Mouse (Mus musculus) liver, adult 2 months (tissue): ENCODE results near the gene Bcl2l15. TPM values are rescaled to one million over a fixed set of nuclear protein-coding genes. Genes with fewer than 3 reads are reported as not detected.

Experiments
- DNase-seq: peaks from one replicate; pipeline ENCODE4 v3.0.0-alpha.2; 2011; ENCODE audit warnings: low read depth, low spot score; ENCODE audit errors: extremely low read depth
- H3K27ac ChIP-seq: fragments of 200-500 bp; replicated peaks from 2 replicates; pipeline ENCODE4 v1.5.1; 2012; ENCODE audit warnings: low read depth, mild to moderate bottlenecking, control low read depth, inconsistent platforms, low read length; ENCODE audit not compliant: insufficient read depth
- H3K27me3 ChIP-seq: fragments of 200-500 bp; 2 replicates; pipeline ENCODE4 v1.6.1; 2012; ENCODE audit warnings: mild to moderate bottlenecking, moderate library complexity, low read length, inconsistent platforms; ENCODE audit not compliant: control insufficient read depth, insufficient read depth
- H3K36me3 ChIP-seq: fragments of 200-500 bp; 2 replicates; pipeline ENCODE4 v1.6.1; 2012; ENCODE audit warnings: low read length, inconsistent platforms; ENCODE audit not compliant: control insufficient read depth, insufficient read depth
- H3K4me1 ChIP-seq: fragments of 200-500 bp; 2 replicates; pipeline ENCODE4 v1.6.1; 2011; ENCODE audit warnings: low read length; ENCODE audit not compliant: control insufficient read depth, insufficient read depth
- H3K4me3 ChIP-seq: fragments of 200-500 bp; 2 replicates; pipeline ENCODE4 v1.5.1; 2011; ENCODE audit warnings: low read depth, mild to moderate bottlenecking, control low read depth, low read length, moderate library complexity; ENCODE audit not compliant: insufficient read depth
- H3K79me2 ChIP-seq: fragments of 200-500 bp; 2 replicates; pipeline ENCODE4 v1.6.1; 2012; ENCODE audit warnings: inconsistent platforms, mild to moderate bottlenecking, low read length, moderate library complexity; ENCODE audit not compliant: control insufficient read depth, insufficient read depth
- H3K9ac ChIP-seq: fragments of 200-500 bp; 2 replicates; pipeline ENCODE4 v1.6.1; 2012; ENCODE audit warnings: low read depth, mild to moderate bottlenecking, control low read depth, inconsistent platforms, low read length
- CTCF ChIP-seq: fragments of 200-500 bp; IDR thresholded peaks from 2 replicates; pipeline ENCODE4 v1.5.1; 2011; ENCODE audit warnings: low read depth, low read length, control low read depth
- POLR2A ChIP-seq: fragments of 200-500 bp; IDR thresholded peaks from 2 replicates; pipeline ENCODE4 v1.6.1; 2011; ENCODE audit warnings: low read length, control low read depth; ENCODE audit not compliant: insufficient read depth; ENCODE audit errors: extremely low read depth
- WGBS: fragments of 180-500 bp; shearing (Covaris S2); methylation state at CpG from one replicate; pipeline ENCODE4 v1.1.7; 2018; 5-methylcytosine and 5-hydroxymethylcytosine counted together
- polyA plus RNA-seq: library from polyadenylated mRNA; depleted of rRNA; stranded (reverse); fragments of >200 nt; gene quantifications from 2 replicates; pipeline ENCODE4 v1.2.3, GENCODE M21; 2012; rRNA removed
- total RNA-seq: library from RNA; depleted of rRNA; stranded (reverse); fragments of >200 nt; gene quantifications from 2 replicates; pipeline ENCODE4 v1.2.3, GENCODE M21; 2014; rRNA removed

Bcl2l15 gene
- total and polyA plus RNA-seq, 2 experiments = not detected

- peak; percentile 50 for DNase-seq
- H3K4me3 ChIP-seq = no peak overlapping the region
Observed at GRCm38 (mm10) chr3:103887581-103887980, 55.2 kb downstream of the Bcl2l15 start.

GRCm38 (mm10) chr3:103893374-103893773, 61.0 kb downstream of the Bcl2l15 start:
- Histone ChIP-seq H3K4me1 (no peaks in the 10 kb centered on the region), H3K27ac (no peak overlapping the region), H3K4me3 (no peak overlapping the region), H3K79me2 (no peaks in the 10 kb centered on the region), H3K36me3 (no peaks in the 10 kb centered on the region), H3K9ac (no peak overlapping the region), H3K27me3 (no peaks in the 10 kb centered on the region)
- no peak for TF ChIP-seq POLR2A
- TF ChIP-seq CTCF = no peak
- WGBS = 69% methylated on average over 3 of the region's 3 CpGs
- no peak for DNase-seq

More at GRCm38 (mm10) chr3:103887581-103887980, 55.2 kb downstream of the Bcl2l15 start:
- no peak overlapping the region for H3K27ac ChIP-seq
- H3K27me3 ChIP-seq = no peaks in the 10 kb centered on the region
- TF ChIP-seq CTCF (peak; percentile 29; the same call in 1 of the 2 replicates), POLR2A (no peak)
- H3K79me2 ChIP-seq = no peaks in the 10 kb centered on the region
- WGBS = 14% methylated on average over 3 of the region's 3 CpGs
- H3K36me3 ChIP-seq = no peaks in the 10 kb centered on the region
- H3K9ac ChIP-seq = no peak overlapping the region
- no peaks in the 10 kb centered on the region for H3K4me1 ChIP-seq

Other genes starting within 250 kb of the Bcl2l15 start
- 0.18 TPM in 1 of 2 replicates, not detected in the other for gene Atg4a-ps, start 186.5 kb upstream of the Bcl2l15 start, total RNA-seq
- not detected in 2 replicates for gene Atg4a-ps, start 186.5 kb upstream of the Bcl2l15 start, polyA plus RNA-seq
- gene Olfml3, start 94.6 kb upstream of the Bcl2l15 start, total RNA-seq = 1.3 and 1.7 TPM in 2 replicates
- 1.5 and 2.0 TPM in 2 replicates for gene Olfml3, start 94.6 kb upstream of the Bcl2l15 start, polyA plus RNA-seq
- gene Gm10964, start 93.2 kb upstream of the Bcl2l15 start, total RNA-seq = not detected in 2 replicates
- gene Gm10964, start 93.2 kb upstream of the Bcl2l15 start, polyA plus RNA-seq = not detected in 2 replicates
- gene Hipk1, start 41.0 kb upstream of the Bcl2l15 start, total RNA-seq = 29.2 and 32.4 TPM in 2 replicates
- 34.0 and 35.2 TPM in 2 replicates for gene Hipk1, start 41.0 kb upstream of the Bcl2l15 start, polyA plus RNA-seq
- gene Dclre1b, start 23.2 kb upstream of the Bcl2l15 start, total RNA-seq = 2.5 and 3.3 TPM in 2 replicates
- gene Dclre1b, start 23.2 kb upstream of the Bcl2l15 start, polyA plus RNA-seq = 5.6 and 6.5 TPM in 2 replicates
- 22.1 and 23.4 TPM in 2 replicates for gene Ap4b1, start 23.1 kb upstream of the Bcl2l15 start, total RNA-seq
- 9.3 and 10.7 TPM in 2 replicates for gene Ap4b1, start 23.1 kb upstream of the Bcl2l15 start, polyA plus RNA-seq
- 0.55 TPM in 1 of 2 replicates, not detected in the other for gene Gm43064, start 23.0 kb upstream of the Bcl2l15 start, total RNA-seq
- 0.05 and 0.20 TPM in 2 replicates for gene Gm43064, start 23.0 kb upstream of the Bcl2l15 start, polyA plus RNA-seq
- gene Ptpn22, start 27.2 kb downstream of the Bcl2l15 start, total RNA-seq = 0.83 and 1.6 TPM in 2 replicates
- gene Ptpn22, start 27.2 kb downstream of the Bcl2l15 start, polyA plus RNA-seq = 0.78 and 0.87 TPM in 2 replicates
- 5.8 and 7.1 TPM in 2 replicates for gene Rsbn1, start 81.5 kb downstream of the Bcl2l15 start, total RNA-seq
- gene Rsbn1, start 81.5 kb downstream of the Bcl2l15 start, polyA plus RNA-seq = 0.68 and 1.1 TPM in 2 replicates
- 5.2 TPM in 2 replicates for gene Phtf1, start 135.5 kb downstream of the Bcl2l15 start, total RNA-seq
- gene Phtf1, start 135.5 kb downstream of the Bcl2l15 start, polyA plus RNA-seq = 1.2 and 1.6 TPM in 2 replicates